Mouse (Mus musculus) naive thymus-derived CD4-positive, alpha-beta T cell, adult 5 months (primary cell): Measurements from ENCODE around the gene Gm14685. TPM values are rescaled to one million over a fixed set of nuclear protein-coding genes. Genes with fewer than 3 reads are reported as not detected.

Source experiments
- polyA plus RNA-seq: library from polyadenylated mRNA; unstranded; fragments of 100-300 nt; shearing (Covaris generic); gene quantifications from one replicate; pipeline ENCODE4 v1.2.1, GENCODE M21; 2017

The Gm14685 gene
- polyA plus RNA-seq, result 0.17 TPM

GRCm38 (mm10) chrX:73116747-73117146 is at the start of gene Gm14685:
TSS of gene Gm14685 (plus strand) at chrX:73117047.

GRCm38 (mm10) chrX:73082267-73083055 is 34.4 kb upstream of the Gm14685 start, which contains the start of gene Xlr4a:
TSS of gene Xlr4a (minus strand) at chrX:73082478.

GRCm38 (mm10) chrX:73096941-73097508 is 19.8 kb upstream of the Gm14685 start, which contains the start of gene Xlr3a:
TSS of gene Xlr3a (minus strand) at chrX:73097095.

DNA sequence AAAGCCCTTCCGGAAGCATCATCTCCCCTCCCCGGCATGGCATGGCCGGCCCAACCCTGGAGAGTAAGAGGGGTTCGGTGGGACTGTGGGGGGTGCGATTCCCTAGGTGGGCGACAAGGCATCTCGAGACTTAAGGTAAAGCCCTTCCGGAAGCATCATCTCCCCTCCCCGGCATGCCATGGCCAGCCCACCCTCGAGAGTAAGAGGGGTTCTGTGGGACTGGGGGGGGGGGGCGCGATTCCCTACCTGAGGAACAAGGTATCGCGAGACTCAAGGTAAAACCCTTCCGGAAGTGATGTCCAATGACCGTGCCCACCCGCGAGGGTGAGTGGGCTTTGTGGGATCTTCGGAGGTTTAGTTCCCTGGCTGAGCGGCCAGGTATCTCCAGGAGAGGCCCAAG is 31.6 kb downstream of the Gm14685 start, which contains the start of gene Xlr5b:
Xlr5b (plus strand) TSS at position 301 of the 400 bp plus-strand sequence.

DNA sequence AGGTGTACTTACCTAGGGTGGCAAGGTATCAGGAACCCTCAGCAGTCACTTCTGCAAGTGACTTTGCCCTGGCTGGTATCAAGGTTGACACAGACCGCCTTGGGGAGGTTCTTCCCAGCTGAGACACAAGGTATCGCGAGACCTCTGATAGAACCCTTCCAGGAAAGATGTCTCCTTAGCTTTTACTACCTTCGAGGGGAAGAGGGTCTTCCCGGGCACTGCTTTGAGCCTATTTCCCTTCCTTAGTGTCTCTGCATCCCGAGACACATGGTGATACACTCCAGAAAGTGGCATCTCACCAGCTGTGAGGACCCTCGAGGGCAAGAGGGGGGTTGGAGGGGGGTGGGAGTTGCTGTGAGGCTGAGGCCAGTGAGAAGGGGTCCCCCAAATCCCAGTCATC is 32.5 kb downstream of the Gm14685 start, which contains the start of gene DXBay18:
DXBay18 (minus strand) TSS at position 101 of the 400 bp plus-strand sequence.

GRCm38 (mm10) chrX:73176889-73177288 is 60.0 kb downstream of the Gm14685 start, which contains the start of gene Spin2d:
TSS of gene Spin2d (minus strand) at chrX:73176989.

Other genes with a start within 250 kb of the Gm14685 start
- 69.4 TPM for gene Cetn2, start 198.6 kb upstream of the Gm14685 start, polyA plus RNA-seq
- 13.7 TPM for gene Nsdhl, start 198.5 kb upstream of the Gm14685 start, polyA plus RNA-seq
- gene Zfp185, start 129.7 kb upstream of the Gm14685 start, polyA plus RNA-seq, result 0.53 TPM
- not detected for gene Pnma5, start 79.9 kb upstream of the Gm14685 start, polyA plus RNA-seq
- not detected for gene Pnma3, start 52.3 kb upstream of the Gm14685 start, polyA plus RNA-seq
- 57.4 TPM for gene Xlr4a, start 34.6 kb upstream of the Gm14685 start, polyA plus RNA-seq
- 1.7 TPM for gene Xlr3a, start 20.0 kb upstream of the Gm14685 start, polyA plus RNA-seq
- not detected for gene Xlr5b, start 31.7 kb downstream of the Gm14685 start, polyA plus RNA-seq
- gene DXBay18, start 32.4 kb downstream of the Gm14685 start, polyA plus RNA-seq, result not detected
- not detected for gene Spin2d, start 59.9 kb downstream of the Gm14685 start, polyA plus RNA-seq
- 29.1 TPM for gene Xlr3b, start 75.2 kb downstream of the Gm14685 start, polyA plus RNA-seq
- 116 TPM for gene Xlr4b, start 97.3 kb downstream of the Gm14685 start, polyA plus RNA-seq
- 21.3 TPM for gene F8a, start 111.2 kb downstream of the Gm14685 start, polyA plus RNA-seq
- 66.4 TPM for gene Xlr4c, start 126.1 kb downstream of the Gm14685 start, polyA plus RNA-seq
- gene Xlr3c, start 148.3 kb downstream of the Gm14685 start, polyA plus RNA-seq, result not detected
- gene Xlr5a, start 175.9 kb downstream of the Gm14685 start, polyA plus RNA-seq, result not detected
- not detected for gene Xlr5c, start 175.9 kb downstream of the Gm14685 start, polyA plus RNA-seq
- not detected for gene Gm45015, start 219.8 kb downstream of the Gm14685 start, polyA plus RNA-seq
- 10.5 TPM for gene Zfp275, start 225.6 kb downstream of the Gm14685 start, polyA plus RNA-seq